Mouse (Mus musculus) right cerebral cortex, postnatal 10 days (tissue): ENCODE results near the gene Lgals3bp.

Source experiments
- DNase-seq, 2 experiments: peaks; one replicate each; pipeline ENCODE4 v3.0.0; 2021; ENCODE audit warnings: low spot score in 2 of 2

The Lgals3bp gene

DNA sequence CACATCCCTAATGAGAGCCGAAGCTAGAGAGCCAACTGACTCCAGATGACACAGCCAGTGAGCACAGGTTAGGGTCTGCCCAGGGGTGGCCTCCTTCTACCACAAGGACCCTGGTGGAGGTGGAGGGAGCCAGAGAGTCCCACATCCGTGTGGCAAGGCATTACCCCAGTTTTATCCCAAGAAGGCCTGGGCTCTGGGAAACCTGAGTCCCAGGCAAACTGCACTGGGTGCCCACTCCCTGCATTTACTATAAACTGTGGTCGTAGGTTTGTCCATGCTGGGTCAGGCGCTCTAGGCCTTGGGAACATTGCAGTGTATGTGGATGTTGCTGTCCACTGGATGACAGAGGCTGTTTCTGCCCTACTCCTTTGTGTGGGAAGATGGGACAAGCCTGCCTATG lies 697 bp downstream of the Lgals3bp start:
- peak; percentile 19 to 25 for DNase-seq

DNA sequence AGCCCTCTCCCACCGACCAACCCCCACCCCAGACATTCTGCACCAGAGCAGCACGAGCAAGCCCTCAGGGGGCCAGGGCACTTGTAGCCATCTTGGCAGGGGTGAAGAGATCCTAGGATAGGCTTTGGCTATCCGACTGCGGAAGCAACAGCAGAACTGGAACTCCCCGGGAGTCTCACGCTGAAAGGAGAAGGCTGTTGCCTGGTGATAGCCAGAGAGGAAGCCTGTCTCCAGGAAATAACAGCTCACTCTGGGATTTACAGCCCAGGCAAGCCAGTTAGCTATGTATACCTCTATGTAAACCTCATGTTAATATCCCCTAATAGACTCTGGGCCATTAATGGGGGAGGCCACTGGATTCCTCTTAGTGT lies 1.3 kb downstream of the Lgals3bp start:
- DNase-seq, result peak; percentile 43 to 56

DNA sequence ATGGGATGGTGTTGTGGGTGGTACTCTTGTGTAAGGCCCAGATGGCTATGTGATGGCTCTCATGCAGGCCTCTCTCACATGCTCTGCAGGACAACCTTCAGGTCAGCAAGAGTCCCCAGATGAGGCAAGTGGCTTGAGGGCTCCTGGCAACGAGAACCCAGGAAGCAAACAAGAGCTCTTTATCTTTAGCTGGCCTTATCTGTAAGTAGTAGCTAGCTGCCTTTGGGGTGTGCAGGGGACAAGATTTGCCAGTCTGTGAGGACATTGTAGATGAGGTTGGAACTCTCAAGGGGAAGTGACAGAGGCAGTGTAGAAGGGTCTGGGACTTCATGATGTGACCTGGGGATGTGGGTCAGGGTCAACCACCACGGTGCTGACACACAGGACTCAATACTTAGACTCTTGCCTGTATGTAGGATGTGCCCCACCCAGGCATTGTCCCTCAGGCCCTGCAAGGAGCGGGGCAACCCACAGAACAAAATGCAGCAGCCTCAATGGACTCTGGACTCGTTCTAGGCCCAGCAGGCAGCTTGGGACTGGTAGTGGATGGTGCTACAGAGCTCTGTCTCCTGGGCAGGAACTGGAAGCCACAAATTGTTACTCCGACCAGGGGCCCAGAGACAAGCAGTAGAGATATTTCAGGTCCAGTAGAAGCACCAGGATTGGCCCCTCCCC lies 1.9 kb downstream of the Lgals3bp start:
- DNase-seq, result peak; percentile 19 to 20

DNA sequence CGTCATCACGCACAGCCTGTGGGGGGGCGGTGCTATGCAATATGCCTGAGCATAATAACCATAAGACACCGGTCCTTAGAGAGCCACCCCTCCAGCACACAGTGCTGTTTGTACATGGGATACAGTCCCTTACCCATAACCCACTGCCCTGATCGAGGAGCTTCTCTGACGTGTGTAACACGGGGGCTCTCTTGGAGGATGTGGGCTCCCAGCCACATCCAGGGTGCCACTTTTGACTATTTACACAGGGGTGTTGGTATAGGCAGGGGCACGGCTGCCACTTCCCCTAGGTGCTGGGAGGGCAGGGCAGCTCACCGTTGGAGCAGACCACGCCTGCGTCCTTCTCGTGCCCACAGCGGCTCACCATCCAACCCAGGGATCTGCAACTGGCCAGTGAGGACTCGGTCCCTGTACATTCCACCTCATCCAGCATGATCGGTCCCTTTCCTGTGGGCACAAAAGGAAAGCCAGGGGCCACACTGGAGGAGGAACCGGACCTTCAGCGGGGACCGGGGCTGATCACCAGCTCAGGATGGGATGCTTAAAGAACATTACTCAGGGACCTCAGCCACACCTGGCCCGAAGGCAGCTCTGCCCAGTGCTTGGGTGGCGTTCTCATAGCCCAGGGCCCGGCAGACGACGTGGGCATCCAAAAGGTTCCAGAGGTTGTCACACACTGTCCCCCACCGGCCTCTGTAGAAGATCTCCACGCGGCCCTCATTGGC lies 3.9 kb downstream of the Lgals3bp start:
- peak in 1 of 2 experiments; percentile 18 for DNase-seq

DNA sequence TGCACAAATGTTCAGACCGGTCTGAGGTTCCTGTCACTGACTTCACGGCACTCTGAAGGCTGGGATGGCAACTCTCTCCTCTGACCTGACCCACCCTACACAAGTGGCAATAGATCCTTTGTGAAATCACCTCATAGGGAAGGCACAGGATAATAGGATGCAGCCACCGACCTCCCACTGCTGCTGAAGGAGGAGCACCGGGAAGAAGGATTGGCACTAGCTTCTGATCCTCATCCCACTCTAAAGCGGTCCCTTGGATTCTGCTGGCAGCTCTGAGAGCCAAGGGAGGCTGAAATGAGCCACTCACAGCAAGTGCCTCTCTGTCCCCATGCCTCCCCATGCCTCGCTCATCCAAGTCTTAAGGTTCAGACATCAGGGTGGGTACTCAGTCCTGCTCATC lies 7.4 kb downstream of the Lgals3bp start:
- DNase-seq, result peak; percentile 20 to 25

DNA sequence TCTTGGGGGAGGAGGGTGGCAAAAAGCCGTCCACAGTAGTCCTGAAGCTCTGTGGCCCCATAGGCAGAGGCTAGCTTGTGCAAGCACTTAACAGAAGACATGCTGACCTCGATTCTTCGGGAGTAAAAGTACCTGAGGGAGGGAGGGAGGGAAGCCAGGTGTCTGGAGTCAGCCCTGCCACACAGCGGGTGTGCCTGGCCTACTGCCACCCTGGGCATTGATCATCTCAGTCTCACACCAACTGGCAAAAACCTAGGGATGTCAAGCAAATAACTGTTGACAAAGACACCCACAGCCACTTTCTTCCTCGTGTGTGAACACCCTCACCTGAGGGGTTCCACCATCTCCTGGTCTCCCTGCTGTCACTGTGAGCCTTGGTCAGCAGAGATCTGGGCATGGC lies 7.9 kb downstream of the Lgals3bp start:
- DNase-seq, result peak; percentile 14 to 20

DNA sequence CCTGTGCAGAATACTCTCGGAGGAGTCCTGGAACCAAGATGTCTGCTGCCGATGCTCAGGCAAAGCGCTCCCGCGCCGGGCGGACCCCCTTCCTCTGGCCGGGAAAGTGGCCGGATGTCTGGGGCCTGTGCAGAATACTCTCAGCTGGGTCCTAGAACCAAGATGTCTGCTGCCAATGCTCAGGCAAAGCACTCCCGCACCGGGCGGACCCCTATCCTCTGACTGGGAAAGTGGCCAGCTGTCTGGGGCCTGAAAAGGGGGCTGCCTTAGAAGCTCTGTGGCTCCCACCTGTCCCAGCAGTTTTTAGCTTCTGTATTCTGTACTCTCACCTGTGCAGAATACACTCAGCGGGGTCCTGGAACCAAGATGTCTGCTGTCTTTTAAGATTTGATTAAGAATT lies 14.1 kb downstream of the Lgals3bp start:
- peak in 1 of 2 experiments; percentile 12 for DNase-seq

DNA sequence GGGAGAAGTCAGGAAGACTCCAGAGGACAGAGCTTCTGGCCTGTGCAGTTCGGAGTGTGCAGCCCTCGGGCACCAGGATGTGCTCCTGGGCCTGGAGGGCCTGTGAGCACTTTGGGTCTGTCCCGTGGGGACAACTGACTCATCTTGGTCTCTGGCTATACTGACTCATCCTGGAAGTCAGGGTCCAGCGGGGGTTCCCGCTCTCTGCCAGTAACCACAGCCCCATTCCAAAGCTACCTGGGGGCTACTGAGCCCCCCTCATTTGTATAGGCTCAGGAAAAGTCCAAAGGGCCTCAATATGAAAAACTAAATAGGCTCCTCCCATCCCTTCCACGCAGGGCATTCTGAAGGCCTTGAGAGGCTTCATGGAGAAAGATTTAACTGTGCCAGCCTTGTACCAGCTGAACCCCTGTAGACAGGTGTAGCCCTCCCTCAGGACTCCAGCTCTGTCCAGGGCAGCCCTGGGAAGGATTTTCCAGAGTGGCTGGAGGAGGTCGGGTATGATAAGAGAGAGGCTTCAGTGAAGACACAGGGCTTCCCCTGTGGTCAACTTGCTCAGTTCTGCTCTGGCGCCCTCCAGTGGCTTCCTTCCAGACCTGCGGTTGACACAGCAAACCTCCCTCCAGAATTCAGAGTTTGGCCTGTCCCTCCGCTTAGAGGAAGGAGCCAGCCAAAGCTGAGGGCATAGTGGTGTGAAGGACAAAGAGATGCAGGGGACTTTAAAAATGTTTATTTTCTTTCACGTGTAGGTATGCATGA lies 22.5 kb downstream of the Lgals3bp start:
- peak; percentile 75 to 91 for DNase-seq

DNA sequence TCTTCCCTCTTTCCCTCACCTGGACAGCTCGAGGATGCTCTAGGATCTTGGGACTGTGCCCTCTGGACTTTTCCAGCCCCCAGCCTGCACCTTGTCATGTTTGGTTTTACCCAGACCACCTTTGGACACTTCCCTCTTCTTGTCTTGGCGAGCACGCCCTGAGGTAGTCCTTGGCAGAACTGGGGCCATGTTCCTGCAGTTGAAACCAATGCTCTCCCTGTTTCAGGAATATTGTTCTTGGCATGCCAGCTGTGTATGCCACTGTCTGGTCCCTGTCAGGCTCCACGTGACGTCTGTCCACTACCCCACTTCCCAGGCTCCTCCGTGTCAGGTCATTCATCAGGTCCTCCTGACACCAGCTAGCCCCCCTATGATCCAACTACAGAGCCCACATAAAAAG lies 23.2 kb downstream of the Lgals3bp start:
- DNase-seq, result peak in 1 of 2 experiments; percentile 16

DNA sequence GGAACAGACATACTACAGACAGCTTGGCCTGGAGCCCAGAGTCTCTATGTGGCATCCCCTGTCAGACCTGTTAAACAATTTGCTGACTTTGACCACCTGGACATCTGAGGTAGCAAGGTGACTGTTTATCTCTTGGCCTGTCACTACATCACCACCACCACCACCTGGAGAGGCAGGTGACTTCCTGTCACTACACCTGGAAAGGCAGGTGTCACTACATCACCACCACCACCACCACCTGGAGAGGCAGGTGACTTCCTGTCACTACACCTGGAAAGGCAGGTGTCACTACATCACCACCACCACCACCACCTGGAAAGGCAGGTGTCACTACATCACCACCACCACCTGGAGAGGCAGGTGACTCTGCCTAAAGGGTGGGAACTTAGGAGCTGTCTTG lies 25.6 kb downstream of the Lgals3bp start:
- DNase-seq, result peak in 1 of 2 experiments; percentile 15

DNA sequence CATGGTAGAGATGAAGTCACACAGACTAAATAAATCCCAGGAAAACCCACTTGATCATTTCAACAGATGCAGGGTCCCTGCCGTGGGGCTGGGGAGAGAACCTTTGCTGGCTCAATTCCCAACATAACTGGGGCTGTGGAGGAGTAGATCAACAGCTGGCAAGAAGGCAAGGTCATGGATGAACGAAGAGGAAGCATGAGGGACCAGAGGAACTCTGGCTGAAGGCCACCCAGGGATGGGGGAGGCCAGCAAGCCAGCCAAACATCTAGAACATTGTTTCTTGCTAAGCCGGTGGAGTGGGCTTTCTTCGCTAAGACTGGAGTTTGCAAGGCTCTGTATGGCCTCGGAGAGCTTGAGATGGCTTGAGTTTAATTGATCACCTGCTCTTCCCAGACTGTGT lies 26.0 kb downstream of the Lgals3bp start:
- DNase-seq, result peak in 1 of 2 experiments; percentile 18

DNA sequence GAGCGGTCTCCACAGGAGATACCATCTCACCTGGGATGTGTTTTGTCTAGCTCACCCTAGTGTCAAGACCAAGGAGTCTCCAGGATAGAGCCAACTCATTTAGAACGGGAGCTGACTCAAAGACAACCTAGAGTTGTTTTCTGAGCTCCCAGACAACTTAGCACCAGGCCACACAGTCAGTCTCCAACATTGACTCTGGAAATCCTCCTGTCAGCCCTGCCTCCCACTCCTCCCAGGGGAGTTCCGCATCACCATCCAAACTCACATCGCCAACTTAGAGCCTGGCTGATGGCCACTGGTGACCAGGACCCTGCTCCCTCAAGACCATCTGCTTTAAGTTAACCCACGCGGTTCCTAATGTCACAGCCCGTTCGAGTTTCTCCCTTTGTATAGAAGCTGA lies 26.4 kb downstream of the Lgals3bp start:
- peak in 1 of 2 experiments; percentile 12 for DNase-seq

DNA sequence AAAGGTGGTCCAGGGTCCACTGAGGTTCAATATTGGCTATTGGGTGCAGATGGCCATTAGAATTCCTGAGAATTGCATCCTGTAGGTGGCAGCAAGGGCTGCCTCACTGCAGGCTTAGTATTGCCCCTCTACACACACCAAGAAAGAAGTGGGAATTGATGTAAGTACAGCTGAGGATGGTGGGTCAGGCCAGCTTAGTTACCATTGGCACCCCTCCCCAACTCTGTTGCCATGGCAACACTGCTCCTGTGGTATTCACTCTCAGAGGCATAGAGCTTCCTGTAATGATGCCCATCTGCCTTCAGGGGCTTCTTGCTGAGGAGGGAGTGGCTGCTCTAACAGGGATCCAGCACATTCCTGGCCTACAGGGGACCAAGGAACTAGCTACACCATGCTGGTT lies 26.9 kb downstream of the Lgals3bp start:
- DNase-seq, result peak; percentile 78 to 81

DNA sequence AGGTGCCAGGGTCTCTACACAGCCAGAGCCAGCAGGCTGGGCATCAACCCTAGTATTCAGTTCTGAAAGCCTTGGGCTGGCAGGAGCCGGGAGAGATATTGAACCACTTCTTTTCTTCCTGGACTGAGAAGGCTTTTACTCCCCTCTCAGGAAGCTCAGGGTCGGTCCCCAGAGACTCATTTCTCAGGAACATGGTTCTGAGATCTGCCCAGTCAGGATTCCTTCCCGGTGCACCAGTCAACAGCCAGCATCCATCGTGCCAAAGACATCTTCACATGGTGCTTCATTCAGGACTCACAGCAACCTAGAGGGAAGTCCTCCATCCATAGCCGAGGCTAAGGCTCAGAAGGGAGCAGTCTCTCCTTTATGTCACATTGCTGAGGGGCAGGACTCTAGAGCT lies 27.4 kb downstream of the Lgals3bp start:
- no peak for DNase-seq

DNA sequence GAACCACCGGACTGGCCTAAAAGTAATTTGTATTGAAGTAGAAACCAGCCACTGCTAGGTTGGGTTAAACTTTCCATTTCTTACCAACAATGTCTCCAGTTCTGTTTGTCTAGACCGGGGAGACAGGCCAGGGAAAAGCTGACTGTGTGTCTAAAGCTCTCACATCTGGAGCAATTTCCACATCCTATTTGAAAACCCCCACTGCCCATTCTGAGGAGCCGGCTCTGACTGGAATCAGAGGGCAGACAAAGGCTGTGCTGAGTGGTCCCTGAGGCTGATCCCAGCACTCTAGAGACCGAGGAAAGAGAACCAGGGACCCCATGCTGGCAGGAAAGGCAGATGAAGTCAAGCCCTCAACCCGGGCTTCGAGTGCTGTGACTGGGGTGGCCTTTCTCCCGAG lies 29.3 kb downstream of the Lgals3bp start:
- DNase-seq, result peak in 1 of 2 experiments; percentile 8

DNA sequence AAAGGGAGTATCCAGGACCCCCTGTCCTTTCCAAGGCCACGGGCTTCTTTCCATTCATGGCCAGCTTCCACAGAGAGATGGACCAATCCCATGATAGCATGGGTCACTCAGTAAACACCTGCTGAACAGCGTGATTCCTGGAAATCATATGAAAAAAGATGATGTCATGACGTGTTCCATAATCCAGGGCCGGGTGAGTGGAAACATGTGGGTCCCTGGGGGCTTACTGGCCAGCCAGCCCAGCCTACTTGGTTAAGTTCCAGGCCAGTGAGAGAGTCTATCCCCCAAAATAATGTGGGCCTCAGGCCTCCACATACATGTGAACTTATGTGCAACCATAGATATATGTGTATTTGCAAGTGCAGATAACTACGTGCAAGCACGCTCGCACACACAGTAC lies 30.0 kb downstream of the Lgals3bp start:
- DNase-seq, result peak in 1 of 2 experiments; percentile 11

DNA sequence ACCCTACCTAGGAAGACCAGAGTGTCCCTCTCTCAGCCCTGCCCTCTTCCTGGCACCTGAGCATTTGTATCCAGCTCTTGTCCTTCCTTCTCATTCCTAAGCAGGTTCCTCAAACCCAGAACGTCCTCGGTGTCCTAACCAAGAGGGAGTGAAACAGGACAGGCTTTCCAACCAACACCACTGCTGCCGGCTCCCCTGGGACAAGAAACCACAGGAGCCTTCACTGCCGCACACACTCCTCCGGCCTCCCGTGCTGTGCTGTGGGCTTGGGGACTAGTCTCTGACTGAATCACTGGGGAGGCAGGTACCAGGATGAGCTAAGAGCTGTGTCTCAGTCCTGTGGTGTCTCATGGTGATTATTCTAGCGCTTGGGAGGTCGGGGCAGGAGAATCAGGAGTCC lies 32.2 kb downstream of the Lgals3bp start:
- DNase-seq, result peak in 1 of 2 experiments; percentile 11

DNA sequence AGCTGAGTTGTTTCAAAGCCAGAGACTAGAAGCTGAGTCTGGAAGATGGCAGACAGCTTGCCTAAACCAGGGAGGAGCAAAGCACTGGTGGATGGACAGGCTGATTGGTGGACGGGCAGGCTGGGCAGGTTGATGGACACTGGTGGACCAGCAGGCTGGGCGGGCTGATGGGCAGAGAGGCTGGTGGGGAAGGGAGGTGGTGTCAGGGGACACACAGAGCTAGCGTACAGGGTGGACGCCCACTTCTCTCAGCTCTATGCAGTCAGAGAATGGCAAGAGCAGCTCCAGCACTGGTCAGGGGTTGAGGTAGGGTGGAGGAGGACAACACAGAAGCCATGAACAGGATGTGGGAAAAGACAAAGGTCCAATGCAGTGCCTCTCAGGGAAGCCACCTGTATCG lies 32.6 kb downstream of the Lgals3bp start:
- DNase-seq, result peak in 1 of 2 experiments; percentile 21

DNA sequence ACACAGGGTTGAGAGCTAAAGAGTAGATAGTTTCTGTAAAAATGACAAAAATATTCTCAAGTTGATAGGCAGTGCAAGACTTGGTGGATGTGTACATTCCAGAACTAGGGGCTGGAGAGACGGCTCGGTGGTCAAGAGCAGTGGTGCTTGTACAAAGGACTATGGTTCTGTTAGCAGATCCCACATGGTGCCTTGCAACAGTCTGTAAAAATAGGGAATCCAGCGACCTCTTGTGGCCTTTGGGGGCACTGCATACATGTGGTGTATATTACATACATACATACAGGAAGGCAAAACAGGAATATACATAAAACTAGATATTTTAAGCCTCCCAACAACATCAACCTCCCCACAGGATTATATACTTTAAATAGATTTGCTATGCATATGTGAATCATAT lies 33.6 kb downstream of the Lgals3bp start:
- peak in 1 of 2 experiments; percentile 34 for DNase-seq

DNA sequence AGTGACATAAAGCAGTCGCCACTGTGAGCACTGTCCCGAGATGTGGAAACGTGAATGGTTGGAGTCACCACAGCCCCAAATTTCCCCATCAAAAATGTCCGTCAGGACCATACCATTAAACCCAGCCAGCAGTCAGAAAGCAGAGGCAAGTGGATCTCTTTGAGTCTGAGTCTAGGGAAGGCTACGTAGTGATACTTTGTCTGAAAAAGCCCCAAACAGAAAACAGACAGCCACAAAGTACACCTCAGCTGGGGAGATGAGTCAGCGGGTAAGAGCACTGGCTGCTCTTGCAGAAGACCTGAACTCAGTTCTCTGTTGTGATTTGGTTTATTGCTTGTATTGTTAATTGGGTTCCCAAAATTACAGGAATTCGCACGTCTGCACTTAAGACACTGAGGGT lies 35.3 kb downstream of the Lgals3bp start:
- no peak for DNase-seq

DNA sequence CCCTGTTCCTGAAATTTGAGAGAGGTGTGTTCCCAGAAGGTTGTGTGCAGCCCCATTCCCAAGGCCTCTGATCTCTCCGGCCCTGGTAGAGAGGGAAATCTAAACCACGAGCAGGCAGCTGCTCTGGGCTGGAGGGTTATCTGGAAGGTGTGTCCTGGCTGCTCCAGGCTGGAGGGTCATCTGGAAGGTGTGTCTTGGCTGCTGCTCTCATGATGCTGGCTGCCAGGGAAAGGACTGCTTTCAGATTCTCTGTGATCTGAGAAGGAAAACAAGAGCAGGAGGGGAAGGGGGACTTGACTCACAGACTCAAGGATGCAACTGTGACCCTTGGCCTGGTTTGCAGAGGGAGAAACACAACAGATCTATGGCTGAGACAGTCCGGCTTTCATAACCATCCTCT lies 35.8 kb downstream of the Lgals3bp start:
- DNase-seq, result peak in 1 of 2 experiments; percentile 10

DNA sequence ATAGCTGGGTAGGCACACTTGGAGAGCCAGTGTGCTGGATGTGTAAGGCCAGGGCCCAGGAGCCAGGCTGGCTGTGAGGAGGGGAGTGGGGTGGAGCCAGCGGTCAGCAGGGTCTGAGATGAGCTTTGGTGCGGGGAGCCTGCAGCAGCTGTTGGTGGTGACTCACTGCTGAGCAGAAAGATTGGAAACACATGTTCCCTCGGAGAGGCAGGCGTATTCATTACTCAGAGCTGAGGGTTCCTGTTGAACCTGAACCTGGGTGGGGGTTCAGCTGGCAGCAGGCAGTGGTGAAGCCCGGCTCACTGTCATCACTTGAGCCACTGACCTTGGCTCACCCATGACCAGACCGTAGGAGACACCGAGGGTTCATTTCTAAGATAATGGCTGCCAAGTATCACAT lies 36.7 kb downstream of the Lgals3bp start:
- peak in 1 of 2 experiments; percentile 26 for DNase-seq

DNA sequence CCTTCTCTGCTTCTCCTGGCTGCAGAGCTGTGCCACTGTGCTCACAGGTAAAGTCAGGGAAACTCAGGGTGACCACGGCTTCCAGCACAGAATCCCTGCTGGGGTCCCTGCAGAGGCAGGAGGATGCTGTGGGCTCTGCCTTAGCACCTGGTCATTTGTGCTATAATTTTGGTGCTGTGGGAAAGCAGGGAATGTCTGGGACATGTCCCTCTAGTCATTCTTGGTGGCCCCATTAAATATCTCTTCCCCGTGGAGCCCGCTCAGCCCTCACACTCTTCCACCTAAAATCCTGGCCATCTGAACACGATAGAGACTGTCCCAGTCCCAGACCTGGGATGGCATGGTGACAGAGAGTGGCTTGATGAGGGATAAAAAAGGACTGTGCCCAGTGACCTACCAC lies 37.9 kb downstream of the Lgals3bp start:
- DNase-seq, result no peak
